ENCODE assay signal across 20 mouse cellular contexts in the genomic region with DNA sequence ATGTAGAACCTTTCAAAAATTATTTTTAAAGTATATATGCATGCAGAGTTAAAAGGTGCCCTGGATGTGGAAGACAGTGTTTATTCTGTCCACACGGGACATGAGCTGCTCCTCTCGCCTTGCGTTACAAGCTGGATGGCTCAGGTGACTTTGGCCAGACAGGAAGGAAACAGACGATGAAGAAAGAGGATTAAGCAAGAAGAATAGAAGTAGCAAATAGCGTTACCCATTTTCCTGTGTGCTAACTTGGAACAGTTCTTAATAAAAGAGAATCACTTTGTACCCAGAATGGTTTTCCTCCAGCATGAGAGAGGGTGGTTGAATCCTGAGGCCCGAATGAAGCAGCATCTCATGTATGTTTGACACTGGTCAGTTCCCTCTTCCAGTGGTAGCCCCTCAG.
DNase-seq lines count a peak whose midpoint lies in the region; ATAC-seq and TF ChIP-seq lines count a peak whose summit lies in the region.
"Had no signal": no experiment of that assay in that cellular context is flagged by ENCODE, and none has a peak within 500 bp of the region (broad histone marks: within the 10 kb centered on the region; RNA-seq: fewer than 3 reads in every experiment).

No protein-coding gene starts in this region.

- no peak overlapping the region for H3K9ac ChIP-seq in heart, embryonic 12.5 days
- H3K9ac ChIP-seq in lung, embryonic 16.5 days (ENCODE audit: low read length), result no peak overlapping the region
- H3K9ac ChIP-seq: forebrain, postnatal 0 days; hindbrain, embryonic 13.5 days; midbrain, embryonic 12.5 days; neural tube, embryonic 12.5 days had no signal

- H3K27me3 ChIP-seq in heart, embryonic 10.5 days (ENCODE audit: insufficient read depth, poor library complexity, severe bottlenecking), result no peaks in the 10 kb centered on the region
- H3K27me3 ChIP-seq in heart, embryonic 12.5 days (replicated peaks), result no peaks in the 10 kb centered on the region
- H3K27me3 ChIP-seq in kidney, adult 2 months (replicated peaks; ENCODE audit: control insufficient read depth, insufficient read depth, low read length), result no peaks in the 10 kb centered on the region
- no peaks in the 10 kb centered on the region for H3K27me3 ChIP-seq in lung, embryonic 16.5 days (ENCODE audit: control insufficient read depth, insufficient read depth, low read depth, low read length)
- H3K27me3 ChIP-seq: CH12.LX; hindbrain, embryonic 13.5 days; midbrain, embryonic 12.5 days; neural tube, embryonic 12.5 days had no signal

- H3K4me3 ChIP-seq in heart, embryonic 10.5 days, result no peak overlapping the region
- H3K4me3 ChIP-seq in heart, embryonic 12.5 days, result no peak overlapping the region
- no peak overlapping the region for H3K4me3 ChIP-seq in kidney, adult 2 months (ENCODE audit: insufficient read depth, low read depth, low read length)
- no peak overlapping the region for H3K4me3 ChIP-seq in lung, embryonic 16.5 days (ENCODE audit: low read length)
- H3K4me3 ChIP-seq: forebrain, embryonic 10.5 days; hindbrain, embryonic 13.5 days; midbrain, embryonic 12.5 days; neural tube, embryonic 12.5 days had no signal

- peaks cover 20% of the 10 kb centered on the region; the same call in 1 of the 2 replicates for H3K4me1 ChIP-seq in heart, embryonic 10.5 days
- H3K4me1 ChIP-seq in heart, embryonic 12.5 days (replicated peaks), result peaks cover 15% of the 10 kb centered on the region
- H3K4me1 ChIP-seq in kidney, adult 2 months (ENCODE audit: control insufficient read depth, insufficient read depth, low read length), result no peaks in the 10 kb centered on the region
- no peaks in the 10 kb centered on the region; the same call in 1 of the 2 replicates for H3K4me1 ChIP-seq in lung, embryonic 16.5 days (replicated peaks; ENCODE audit: control insufficient read depth, insufficient read depth, low read length)
- H3K4me1 ChIP-seq: neural tube, embryonic 12.5 days had no signal

- no peaks in the 10 kb centered on the region for H3K36me3 ChIP-seq in heart, embryonic 10.5 days
- no peaks in the 10 kb centered on the region for H3K36me3 ChIP-seq in heart, embryonic 12.5 days
- no peaks in the 10 kb centered on the region for H3K36me3 ChIP-seq in kidney, adult 2 months (ENCODE audit: control insufficient read depth, insufficient read depth, low read length)
- no peaks in the 10 kb centered on the region for H3K36me3 ChIP-seq in lung, embryonic 16.5 days (ENCODE audit: control insufficient read depth, insufficient read depth, low read length)
- H3K36me3 ChIP-seq: forebrain, embryonic 10.5 days; hindbrain, embryonic 13.5 days; midbrain, embryonic 12.5 days; neural tube, embryonic 12.5 days had no signal

- H3K27ac ChIP-seq in heart, embryonic 10.5 days, result 0 out of 2 replicates have a peak overlapping the region, but pooled peaks have one; percentile 7
- H3K27ac ChIP-seq in heart, embryonic 12.5 days (ENCODE audit: poor library complexity, severe bottlenecking), result no peak overlapping the region
- peak overlapping the region; percentile 67 for H3K27ac ChIP-seq in kidney, adult 2 months (ENCODE audit: insufficient read depth, low read depth, low read length)
- peak overlapping the region; percentile 11 for H3K27ac ChIP-seq in lung, embryonic 16.5 days (ENCODE audit: low read length)
- H3K27ac ChIP-seq: hindbrain, embryonic 13.5 days; midbrain, embryonic 12.5 days; neural tube, embryonic 12.5 days had no signal

- no peak for DNase-seq in heart, embryonic 10.5 days (ENCODE audit: low spot score)
- DNase-seq in kidney, adult 2 months, result no peak
- DNase-seq in kidney, postnatal 10 days, result no peak
- no peak for DNase-seq in lung, adult 18-20 months
- no peak for DNase-seq in frontal cortex, postnatal 14 days (ENCODE audit: low spot score in 2 of 2)
- DNase-seq: cerebellum, adult 18-20 months; cerebellum, postnatal 25 days; embryo, embryonic 11 days; forebrain, postnatal 0 days; thymus, postnatal 25 days had no signal

- no peak overlapping the region for H3K4me2 ChIP-seq in heart, embryonic 12.5 days
- H3K4me2 ChIP-seq in lung, embryonic 16.5 days (ENCODE audit: low read depth, low read length), result no peak overlapping the region
- H3K4me2 ChIP-seq: hindbrain, embryonic 13.5 days; liver, embryonic 11.5 days; midbrain, embryonic 12.5 days; neural tube, embryonic 12.5 days had no signal

- no peak for ATAC-seq in heart, embryonic 12.5 days (ENCODE audit: insufficient number of reproducible peaks, low FRiP score)
- no peak for ATAC-seq in lung, embryonic 16.5 days (ENCODE audit: low read depth)
- ATAC-seq in granulocyte monocyte progenitor cell, adult 5-6 weeks (replicated peaks; ENCODE audit: poor library complexity, severe bottlenecking), result peak; percentile 83
- ATAC-seq: forebrain, postnatal 0 days; inflammation-experienced regulatory T-cells, adult 6 months had no signal

- 81% methylated on average over 6 of the region's 6 CpGs for WGBS in heart, embryonic 10.5 days
- WGBS in heart, embryonic 12.5 days, result 79% methylated on average over 6 of the region's 6 CpGs
- 78% methylated on average over 6 of the region's 6 CpGs for WGBS in kidney, adult 2 months
- 69% methylated on average over 6 of the region's 6 CpGs for WGBS in lung, embryonic 16.5 days

- no peak for TF ChIP-seq POLR2A in kidney, adult 2 months (IDR thresholded peaks at IDR 0.05; ENCODE audit: low read depth, low read length)

- no peak for TF ChIP-seq CTCF in kidney, adult 2 months (conservative IDR thresholded peaks at IDR 0.05; ENCODE audit: insufficient read depth, insufficient read length, low read depth, low read length)

- no peaks in the 10 kb centered on the region for H3K9me3 ChIP-seq in heart, embryonic 10.5 days
- H3K9me3 ChIP-seq in heart, embryonic 12.5 days (replicated peaks), result no peaks in the 10 kb centered on the region
- no peaks in the 10 kb centered on the region for H3K9me3 ChIP-seq in lung, embryonic 16.5 days (ENCODE audit: control insufficient read depth, low read length)
- H3K9me3 ChIP-seq: forebrain, embryonic 10.5 days; hindbrain, embryonic 13.5 days; midbrain, embryonic 12.5 days; neural tube, embryonic 12.5 days had no signal
